Mouse (Mus musculus): Measurements from ENCODE around the gene Topors. TPM values are rescaled to one million over a fixed set of nuclear protein-coding genes. Genes with fewer than 3 reads are reported as not detected.

Gene Topors
- polyA plus RNA-seq, 1 experiment from 2014 or later = 27.9 TPM

DNA sequence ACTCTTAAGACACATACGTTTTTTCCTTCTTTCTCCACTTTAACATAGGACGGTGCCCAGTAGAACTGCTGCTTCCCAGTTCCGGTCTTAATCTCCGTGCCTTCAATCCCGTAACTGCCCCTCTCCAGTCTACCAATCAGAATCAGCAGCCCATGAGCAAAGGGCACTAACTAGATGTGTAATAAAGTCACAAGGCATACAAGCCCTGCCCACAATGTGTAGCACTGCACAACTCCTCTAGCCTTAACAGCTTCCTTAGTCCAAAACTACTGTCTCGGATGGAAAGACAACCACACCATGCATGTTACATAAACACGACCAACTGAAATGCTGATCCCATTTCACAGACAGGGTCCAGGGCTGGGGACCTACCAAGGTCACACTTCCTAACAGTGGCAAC, 2.0 kb downstream of the Topors start:
- peak overlapping the region; percentile 99 for H3K27ac ChIP-seq (ENCODE audit: low read length)
- no peaks in the 10 kb centered on the region for H3K27me3 ChIP-seq (ENCODE audit: control insufficient read depth, insufficient read depth, low read length)
- H3K4me3 ChIP-seq (ENCODE audit: low read length) = peak overlapping the region; percentile 81
- ATAC-seq (replicated peaks; ENCODE audit: extremely low read depth, insufficient read depth, low FRiP score) = no peak
- 45% methylated on average over 7 of the region's 7 CpGs for WGBS
- H3K4me2 ChIP-seq (ENCODE audit: low read depth, low read length) = peak overlapping the region; percentile 81
- peaks cover 28% of the 10 kb centered on the region for H3K4me1 ChIP-seq (ENCODE audit: control insufficient read depth, insufficient read depth, low read length)
- H3K36me3 ChIP-seq (ENCODE audit: control insufficient read depth, insufficient read depth) = peaks cover 8% of the 10 kb centered on the region
- H3K9me3 ChIP-seq (replicated peaks; ENCODE audit: control insufficient read depth, low read length) = no peaks in the 10 kb centered on the region
- peak overlapping the region; percentile 90 for H3K9ac ChIP-seq (ENCODE audit: low read length)

DNA sequence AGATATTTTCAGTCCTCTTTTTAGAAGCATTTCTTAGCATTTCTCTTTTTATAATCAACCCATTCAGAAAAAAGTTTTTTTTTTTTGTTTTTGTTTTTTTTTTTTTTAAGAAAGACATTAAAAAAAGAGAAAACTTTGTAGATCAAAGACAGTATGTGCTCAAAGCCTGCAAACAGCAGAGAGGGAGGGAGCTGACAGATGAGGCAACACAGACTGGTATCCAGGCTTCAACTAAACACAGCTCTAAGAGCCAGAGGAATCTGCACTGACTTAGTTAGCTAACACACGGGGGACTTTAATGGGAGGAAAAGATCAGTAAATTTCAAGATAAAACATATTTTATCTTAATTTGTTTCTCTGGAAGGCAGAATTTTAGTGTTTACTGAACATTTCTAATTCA, 5.3 kb downstream of the Topors start:
- H3K27me3 ChIP-seq (ENCODE audit: control insufficient read depth, insufficient read depth, low read length) = no peaks in the 10 kb centered on the region
- H3K4me3 ChIP-seq (ENCODE audit: low read length) = no peak overlapping the region
- H3K27ac ChIP-seq (ENCODE audit: low read length) = no peak overlapping the region
- WGBS = 40% methylated on average over 1 of the region's 1 CpGs
- peaks cover 30% of the 10 kb centered on the region for H3K36me3 ChIP-seq (ENCODE audit: control insufficient read depth, insufficient read depth)
- peaks cover 25% of the 10 kb centered on the region for H3K4me1 ChIP-seq (ENCODE audit: control insufficient read depth, insufficient read depth, low read length)
- no peaks in the 10 kb centered on the region for H3K9me3 ChIP-seq (replicated peaks; ENCODE audit: control insufficient read depth, low read length)
- no peak overlapping the region for H3K4me2 ChIP-seq (ENCODE audit: low read depth, low read length)
- H3K9ac ChIP-seq (ENCODE audit: low read length) = no peak overlapping the region; the same call in 1 of the 2 replicates
- no peak for ATAC-seq (replicated peaks; ENCODE audit: extremely low read depth, insufficient read depth, low FRiP score)

DNA sequence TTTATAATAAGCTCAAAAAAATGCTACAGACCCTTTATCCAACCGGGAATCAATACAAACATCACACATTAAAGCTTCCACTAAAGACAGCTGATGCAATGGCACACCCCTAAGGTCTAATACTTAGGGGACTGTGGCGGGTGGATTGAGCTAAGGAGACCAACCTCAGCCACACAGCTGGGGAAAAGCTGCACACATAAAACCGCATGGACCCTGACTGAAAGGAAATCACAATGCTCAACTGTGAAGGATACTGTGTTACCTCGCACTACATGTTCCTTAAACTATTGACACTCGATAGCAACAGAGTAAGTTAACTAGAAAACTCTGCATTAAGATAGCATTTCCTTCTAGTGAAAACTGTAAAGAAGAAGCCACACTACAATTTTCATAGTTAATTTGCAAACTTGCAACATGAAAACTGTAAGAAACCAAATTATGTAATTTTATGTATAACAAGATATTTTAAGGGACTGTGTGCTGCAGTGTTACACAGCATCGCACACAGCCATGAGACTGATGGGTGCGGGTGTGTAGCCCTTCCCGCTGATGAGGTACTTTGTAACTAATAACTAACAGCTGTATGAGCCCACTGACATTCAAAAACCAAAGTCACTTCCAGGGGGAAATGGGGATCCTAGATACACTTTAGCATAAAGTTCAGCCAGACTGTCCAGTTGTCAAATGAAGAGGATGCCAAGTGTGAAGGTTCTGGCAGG, 15.1 kb downstream of the Topors start:
- Histone ChIP-seq H3K4me3 (ENCODE audit: low read length) (no peak overlapping the region), H3K9me3 (replicated peaks; ENCODE audit: control insufficient read depth, low read length) (no peaks in the 10 kb centered on the region), H3K27me3 (ENCODE audit: control insufficient read depth, insufficient read depth, low read length) (no peaks in the 10 kb centered on the region), H3K9ac (ENCODE audit: low read length) (no peak overlapping the region), H3K4me2 (ENCODE audit: low read depth, low read length) (no peak overlapping the region), H3K27ac (ENCODE audit: low read length) (no peak overlapping the region), H3K36me3 (ENCODE audit: control insufficient read depth, insufficient read depth) (peaks cover 5% of the 10 kb centered on the region; the same call in 1 of the 2 replicates), H3K4me1 (ENCODE audit: control insufficient read depth, insufficient read depth, low read length) (no peaks in the 10 kb centered on the region)
- no peak for ATAC-seq (replicated peaks; ENCODE audit: extremely low read depth, insufficient read depth, low FRiP score)
- WGBS = 80% methylated on average over 8 of the region's 8 CpGs

DNA sequence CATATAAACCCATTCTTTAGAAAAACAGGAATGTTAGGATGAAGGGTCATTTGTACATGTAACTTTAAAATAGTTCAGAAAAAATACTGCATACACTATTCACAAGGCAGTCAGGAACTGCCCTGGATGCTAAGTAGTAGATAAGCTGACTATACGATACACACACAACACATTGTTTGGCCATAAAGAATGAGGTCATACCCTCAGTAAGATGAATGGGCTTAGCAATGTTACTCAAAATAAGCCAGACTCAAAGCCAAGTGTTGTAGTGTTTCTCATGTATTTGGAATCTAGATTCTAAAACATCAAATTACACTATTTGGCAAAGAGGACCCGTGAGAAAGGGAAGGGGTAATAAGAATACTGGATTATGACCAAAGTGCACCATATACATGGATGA, 15.9 kb downstream of the Topors start:
- Histone ChIP-seq H3K27ac (ENCODE audit: low read length) (no peak overlapping the region), H3K9ac (ENCODE audit: low read length) (no peak overlapping the region), H3K4me1 (ENCODE audit: control insufficient read depth, insufficient read depth, low read length) (no peaks in the 10 kb centered on the region), H3K4me2 (ENCODE audit: low read depth, low read length) (no peak overlapping the region), H3K4me3 (ENCODE audit: low read length) (no peak overlapping the region), H3K27me3 (ENCODE audit: control insufficient read depth, insufficient read depth, low read length) (no peaks in the 10 kb centered on the region), H3K9me3 (replicated peaks; ENCODE audit: control insufficient read depth, low read length) (no peaks in the 10 kb centered on the region), H3K36me3 (ENCODE audit: control insufficient read depth, insufficient read depth) (0 out of 2 replicates have a peak, but pooled peaks cover 2% of the 10 kb centered on the region)
- WGBS = 34% methylated on average over 2 of the region's 2 CpGs
- ATAC-seq (replicated peaks; ENCODE audit: extremely low read depth, insufficient read depth, low FRiP score) = 0 out of 2 replicates have a peak, but pooled peaks have one; percentile 55

DNA sequence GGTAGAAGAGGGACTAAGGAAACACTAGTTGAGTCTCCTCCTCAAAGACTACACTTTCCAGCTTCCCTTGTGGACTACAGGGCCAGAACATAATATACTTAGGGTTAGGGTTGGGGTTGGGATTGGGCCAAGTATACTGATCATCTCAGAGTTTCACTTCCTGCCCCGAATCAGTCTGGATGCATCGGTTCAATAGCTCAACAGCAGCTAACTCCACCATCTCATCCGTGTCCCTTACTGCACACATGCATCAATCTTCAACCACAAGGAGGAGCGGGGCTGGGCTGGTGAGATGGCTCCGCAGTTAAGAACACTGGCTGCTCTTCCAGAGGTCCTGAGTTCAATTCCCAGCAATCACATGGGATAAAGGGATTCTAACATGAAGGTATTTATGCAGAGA, 18.7 kb downstream of the Topors start:
- 88% methylated on average over 5 of the region's 5 CpGs for WGBS
- Histone ChIP-seq H3K27me3 (ENCODE audit: control insufficient read depth, insufficient read depth, low read length) (no peaks in the 10 kb centered on the region), H3K4me2 (ENCODE audit: low read depth, low read length) (no peak overlapping the region), H3K9me3 (replicated peaks; ENCODE audit: control insufficient read depth, low read length) (no peaks in the 10 kb centered on the region), H3K27ac (ENCODE audit: low read length) (no peak overlapping the region), H3K36me3 (ENCODE audit: control insufficient read depth, insufficient read depth) (no peaks in the 10 kb centered on the region), H3K4me3 (ENCODE audit: low read length) (no peak overlapping the region), H3K4me1 (ENCODE audit: control insufficient read depth, insufficient read depth, low read length) (no peaks in the 10 kb centered on the region), H3K9ac (ENCODE audit: low read length) (no peak overlapping the region)
- no peak for ATAC-seq (replicated peaks; ENCODE audit: extremely low read depth, insufficient read depth, low FRiP score)

DNA sequence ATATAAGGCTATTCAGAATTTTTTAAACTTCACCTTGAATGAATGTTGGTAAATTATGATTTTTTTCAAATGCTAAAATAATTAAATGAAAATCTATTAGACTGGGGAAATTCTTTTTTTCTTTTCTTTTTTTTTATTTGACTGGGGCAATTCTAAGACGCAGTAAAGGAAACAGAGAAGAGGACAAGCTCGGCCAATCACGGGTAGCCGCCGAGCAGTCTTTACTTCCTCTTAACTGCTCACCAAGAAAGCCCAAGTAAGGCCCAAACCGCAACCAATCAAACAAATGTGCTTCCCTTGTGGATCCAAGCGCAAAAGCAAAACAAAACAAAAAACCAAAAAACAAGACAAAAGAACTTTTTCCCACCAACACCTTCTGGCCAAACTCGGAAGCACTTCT, 25.6 kb downstream of the Topors start:
- WGBS = 73% methylated on average over 8 of the region's 8 CpGs
- no peaks in the 10 kb centered on the region for H3K9me3 ChIP-seq (replicated peaks; ENCODE audit: control insufficient read depth, low read length)
- no peaks in the 10 kb centered on the region for H3K36me3 ChIP-seq (ENCODE audit: control insufficient read depth, insufficient read depth)
- no peak overlapping the region for H3K4me3 ChIP-seq (ENCODE audit: low read length)
- H3K27me3 ChIP-seq (ENCODE audit: control insufficient read depth, insufficient read depth, low read length) = no peaks in the 10 kb centered on the region
- no peak for ATAC-seq (replicated peaks; ENCODE audit: extremely low read depth, insufficient read depth, low FRiP score)
- H3K27ac ChIP-seq (ENCODE audit: low read length) = no peak overlapping the region
- H3K9ac ChIP-seq (ENCODE audit: low read length) = no peak overlapping the region
- H3K4me1 ChIP-seq (ENCODE audit: control insufficient read depth, insufficient read depth, low read length) = no peaks in the 10 kb centered on the region; the same call in 1 of the 2 replicates
- H3K4me2 ChIP-seq (ENCODE audit: low read depth, low read length) = no peak overlapping the region

DNA sequence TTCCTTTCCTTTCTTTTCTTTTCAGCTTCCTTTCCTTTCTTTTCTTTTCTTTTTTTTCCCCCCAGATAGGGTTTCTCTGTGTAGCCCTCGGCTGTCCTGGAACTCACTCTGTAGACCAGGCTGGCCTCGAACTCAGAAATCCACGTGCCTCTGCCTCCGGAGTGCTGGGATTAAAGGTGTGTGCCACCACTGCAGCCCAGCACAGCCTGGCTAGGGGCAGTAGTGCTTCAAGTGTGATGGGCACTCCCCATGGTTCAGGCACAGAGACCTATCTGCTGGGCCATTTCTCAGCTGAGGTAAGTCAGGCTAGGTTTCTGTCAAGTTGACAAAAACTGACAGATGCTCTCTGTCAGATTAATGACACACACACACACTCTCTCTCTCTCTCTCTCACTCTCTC, 26.6 kb downstream of the Topors start:
- Histone ChIP-seq H3K9me3 (replicated peaks; ENCODE audit: control insufficient read depth, low read length) (no peaks in the 10 kb centered on the region), H3K4me1 (ENCODE audit: control insufficient read depth, insufficient read depth, low read length) (no peaks in the 10 kb centered on the region; the same call in 1 of the 2 replicates), H3K27ac (ENCODE audit: low read length) (no peak overlapping the region), H3K36me3 (ENCODE audit: control insufficient read depth, insufficient read depth) (no peaks in the 10 kb centered on the region), H3K4me3 (ENCODE audit: low read length) (no peak overlapping the region), H3K9ac (ENCODE audit: low read length) (no peak overlapping the region), H3K4me2 (ENCODE audit: low read depth, low read length) (no peak overlapping the region), H3K27me3 (ENCODE audit: control insufficient read depth, insufficient read depth, low read length) (no peaks in the 10 kb centered on the region)
- WGBS = 78% methylated on average over 4 of the region's 4 CpGs
- ATAC-seq (replicated peaks; ENCODE audit: extremely low read depth, insufficient read depth, low FRiP score) = no peak

DNA sequence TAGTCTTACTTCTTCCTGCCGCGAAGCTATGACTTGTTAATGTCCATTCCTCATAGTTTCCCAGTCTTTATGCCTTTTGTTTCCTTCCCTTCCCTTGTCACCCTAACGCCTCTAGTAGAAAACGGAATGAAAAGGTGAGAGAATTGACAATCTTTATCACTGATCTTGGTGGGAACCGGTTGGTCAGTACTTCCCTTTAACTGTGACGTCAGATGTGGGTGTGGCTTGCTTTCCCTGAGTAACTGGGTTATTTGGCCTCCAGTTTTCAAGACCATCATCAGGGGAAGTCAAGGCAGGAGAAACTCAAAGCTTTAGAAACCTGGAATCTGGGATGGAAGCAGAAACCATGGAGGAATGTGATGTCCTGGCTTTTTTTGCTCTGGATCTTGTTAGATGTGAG, 27.7 kb downstream of the Topors start:
- H3K4me3 ChIP-seq (ENCODE audit: low read length) = no peak overlapping the region
- no peak overlapping the region for H3K27ac ChIP-seq (ENCODE audit: low read length)
- H3K9ac ChIP-seq (ENCODE audit: low read length) = no peak overlapping the region
- no peaks in the 10 kb centered on the region for H3K9me3 ChIP-seq (replicated peaks; ENCODE audit: control insufficient read depth, low read length)
- ATAC-seq (replicated peaks; ENCODE audit: extremely low read depth, insufficient read depth, low FRiP score) = no peak
- no peaks in the 10 kb centered on the region; the same call in 1 of the 2 replicates for H3K4me1 ChIP-seq (ENCODE audit: control insufficient read depth, insufficient read depth, low read length)
- no peak overlapping the region for H3K4me2 ChIP-seq (ENCODE audit: low read depth, low read length)
- no peaks in the 10 kb centered on the region for H3K27me3 ChIP-seq (ENCODE audit: control insufficient read depth, insufficient read depth, low read length)
- H3K36me3 ChIP-seq (ENCODE audit: control insufficient read depth, insufficient read depth) = no peaks in the 10 kb centered on the region
- WGBS = 50% methylated on average over 6 of the region's 6 CpGs

DNA sequence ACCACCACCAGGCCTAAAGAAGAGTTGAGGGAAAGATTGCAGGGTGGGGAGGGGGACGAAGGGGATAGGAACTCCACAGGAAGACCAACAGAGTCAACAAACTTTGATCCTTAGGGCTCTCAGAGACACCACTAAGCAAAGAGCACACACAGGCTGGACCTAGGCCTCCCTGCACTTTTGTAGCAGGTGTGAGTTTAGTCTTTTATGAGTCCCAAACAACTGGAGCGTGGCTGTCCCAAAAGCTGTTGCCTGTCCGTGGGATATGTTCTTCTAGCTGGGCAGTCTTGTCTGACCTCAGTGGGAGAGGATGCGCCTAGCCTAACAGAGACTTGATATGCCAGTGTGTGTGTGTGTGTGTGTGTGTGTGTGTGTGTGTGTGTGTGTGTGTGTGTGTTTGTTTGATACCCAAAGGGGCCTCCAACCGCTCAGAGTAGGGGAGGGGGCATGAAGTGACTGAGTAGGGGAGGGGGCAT, 29.3 kb downstream of the Topors start:
- Histone ChIP-seq H3K4me3 (ENCODE audit: low read length) (peak overlapping the region; percentile 58), H3K27me3 (ENCODE audit: control insufficient read depth, insufficient read depth, low read length) (no peaks in the 10 kb centered on the region), H3K27ac (ENCODE audit: low read length) (peak overlapping the region; percentile 53), H3K36me3 (ENCODE audit: control insufficient read depth, insufficient read depth) (no peaks in the 10 kb centered on the region), H3K4me1 (ENCODE audit: control insufficient read depth, insufficient read depth, low read length) (no peaks in the 10 kb centered on the region; the same call in 1 of the 2 replicates), H3K9ac (ENCODE audit: low read length) (peak overlapping the region; percentile 56), H3K4me2 (ENCODE audit: low read depth, low read length) (peak overlapping the region; percentile 89), H3K9me3 (replicated peaks; ENCODE audit: control insufficient read depth, low read length) (no peaks in the 10 kb centered on the region)
- WGBS = 55% methylated on average over 5 of the region's 5 CpGs
- ATAC-seq (replicated peaks; ENCODE audit: extremely low read depth, insufficient read depth, low FRiP score) = 0 out of 2 replicates have a peak, but pooled peaks have one; percentile 5

Measured in heart, embryonic 16.5 days (tissue).